Mouse (Mus musculus): Measurements from ENCODE around the gene Dpy19l3. TPM values are rescaled to one million over a fixed set of nuclear protein-coding genes. Genes with fewer than 3 reads are reported as not detected.

Gene Dpy19l3
- polyA plus RNA-seq, 1 experiment from 2014 or later = 40.8 TPM

- no peaks in the 10 kb centered on the region for H3K36me3 ChIP-seq
- WGBS = 72% methylated on average over 4 of the region's 4 CpGs
- H3K4me3 ChIP-seq = no peak overlapping the region
- H3K4me1 ChIP-seq = 0 out of 2 replicates have a peak, but pooled peaks cover 2% of the 10 kb centered on the region
- no peak overlapping the region for H3K9ac ChIP-seq
- no peak overlapping the region for H3K4me2 ChIP-seq (replicated peaks)
- no peak for ATAC-seq (ENCODE audit: low FRiP score)
- no peaks in the 10 kb centered on the region for H3K27me3 ChIP-seq
- H3K9me3 ChIP-seq (replicated peaks) = no peaks in the 10 kb centered on the region
- H3K27ac ChIP-seq = no peak overlapping the region
Measured at GRCm38 (mm10) chr7:35678976-35679375, 75.3 kb downstream of the Dpy19l3 start.

- no peak overlapping the region for H3K4me2 ChIP-seq (replicated peaks)
- H3K9me3 ChIP-seq (replicated peaks) = no peaks in the 10 kb centered on the region
Measured at GRCm38 (mm10) chr7:35668066-35669041, 85.9 kb downstream of the Dpy19l3 start.

GRCm38 (mm10) chr7:35663790-35664376 lies 90.4 kb downstream of the Dpy19l3 start:
- Histone ChIP-seq H3K36me3 (no peaks in the 10 kb centered on the region), H3K9ac (no peak overlapping the region), H3K27me3 (no peaks in the 10 kb centered on the region), H3K4me1 (peaks cover 23% of the 10 kb centered on the region), H3K4me3 (no peak overlapping the region), H3K9me3 (replicated peaks) (no peaks in the 10 kb centered on the region), H3K4me2 (replicated peaks) (no peak overlapping the region), H3K27ac (no peak overlapping the region)
- 45% methylated on average over 16 of the region's 16 CpGs for WGBS
- ATAC-seq (ENCODE audit: low FRiP score) = peak; percentile 27; the same call in 1 of the 2 replicates

More at GRCm38 (mm10) chr7:35668066-35669041, 85.9 kb downstream of the Dpy19l3 start:
- Histone ChIP-seq H3K27ac (peak overlapping the region; percentile 64), H3K4me1 (peaks cover 26% of the 10 kb centered on the region), H3K36me3 (no peaks in the 10 kb centered on the region), H3K4me3 (no peak overlapping the region), H3K27me3 (no peaks in the 10 kb centered on the region), H3K9ac (no peak overlapping the region)
- peak; percentile 81 for ATAC-seq (ENCODE audit: low FRiP score)
- WGBS = 31% methylated on average over 18 of the region's 18 CpGs

- Histone ChIP-seq H3K27me3 (no peaks in the 10 kb centered on the region), H3K4me3 (no peak overlapping the region), H3K9ac (no peak overlapping the region), H3K27ac (no peak overlapping the region), H3K4me1 (peaks cover 9% of the 10 kb centered on the region), H3K9me3 (replicated peaks) (no peaks in the 10 kb centered on the region), H3K36me3 (no peaks in the 10 kb centered on the region), H3K4me2 (replicated peaks) (no peak overlapping the region)
- ATAC-seq (ENCODE audit: low FRiP score) = no peak
- WGBS = 54% methylated on average over 3 of the region's 3 CpGs
Measured at GRCm38 (mm10) chr7:35659173-35659572, 95.1 kb downstream of the Dpy19l3 start.

GRCm38 (mm10) chr7:35657829-35658228 lies 96.4 kb downstream of the Dpy19l3 start:
- Histone ChIP-seq H3K27me3 (no peaks in the 10 kb centered on the region), H3K9ac (no peak overlapping the region), H3K9me3 (replicated peaks) (no peaks in the 10 kb centered on the region), H3K36me3 (no peaks in the 10 kb centered on the region), H3K4me1 (no peaks in the 10 kb centered on the region), H3K4me3 (no peak overlapping the region), H3K27ac (no peak overlapping the region), H3K4me2 (replicated peaks) (no peak overlapping the region)
- ATAC-seq (ENCODE audit: low FRiP score) = no peak
- WGBS = 37% methylated on average over 6 of the region's 6 CpGs

- Histone ChIP-seq H3K27ac (no peak overlapping the region), H3K36me3 (no peaks in the 10 kb centered on the region), H3K9me3 (replicated peaks) (no peaks in the 10 kb centered on the region), H3K4me3 (no peak overlapping the region), H3K9ac (no peak overlapping the region), H3K4me2 (replicated peaks) (no peak overlapping the region), H3K27me3 (no peaks in the 10 kb centered on the region), H3K4me1 (no peaks in the 10 kb centered on the region)
- WGBS = 80% methylated on average over 10 of the region's 10 CpGs
- no peak for ATAC-seq (ENCODE audit: low FRiP score)
Measured at GRCm38 (mm10) chr7:35651583-35652270, 102.5 kb downstream of the Dpy19l3 start.

GRCm38 (mm10) chr7:35650716-35651410 lies 103.4 kb downstream of the Dpy19l3 start:
- no peak overlapping the region for H3K4me3 ChIP-seq
- H3K27ac ChIP-seq = no peak overlapping the region
- H3K36me3 ChIP-seq = no peaks in the 10 kb centered on the region
- 80% methylated on average over 11 of the region's 11 CpGs for WGBS
- H3K4me2 ChIP-seq (replicated peaks) = no peak overlapping the region
- ATAC-seq (ENCODE audit: low FRiP score) = no peak
- H3K4me1 ChIP-seq = 0 out of 2 replicates have a peak, but pooled peaks cover 2% of the 10 kb centered on the region
- no peaks in the 10 kb centered on the region for H3K9me3 ChIP-seq (replicated peaks)
- H3K9ac ChIP-seq = no peak overlapping the region
- no peaks in the 10 kb centered on the region for H3K27me3 ChIP-seq

GRCm38 (mm10) chr7:35649071-35649470 lies 105.2 kb downstream of the Dpy19l3 start:
- Histone ChIP-seq H3K27me3 (no peaks in the 10 kb centered on the region), H3K4me1 (0 out of 2 replicates have a peak, but pooled peaks cover 2% of the 10 kb centered on the region), H3K9ac (no peak overlapping the region), H3K4me3 (no peak overlapping the region), H3K36me3 (peaks cover 11% of the 10 kb centered on the region), H3K4me2 (replicated peaks) (no peak overlapping the region), H3K27ac (no peak overlapping the region), H3K9me3 (replicated peaks) (no peaks in the 10 kb centered on the region)
- 30% methylated on average over 3 of the region's 3 CpGs for WGBS
- ATAC-seq (ENCODE audit: low FRiP score) = no peak

- Histone ChIP-seq H3K4me1 (0 out of 2 replicates have a peak, but pooled peaks cover 2% of the 10 kb centered on the region), H3K27ac (no peak overlapping the region), H3K9me3 (replicated peaks) (no peaks in the 10 kb centered on the region), H3K4me3 (no peak overlapping the region), H3K9ac (no peak overlapping the region), H3K27me3 (no peaks in the 10 kb centered on the region), H3K36me3 (peaks cover 16% of the 10 kb centered on the region), H3K4me2 (replicated peaks) (no peak overlapping the region)
- WGBS = 67% methylated on average over 9 of the region's 9 CpGs
- no peak for ATAC-seq (ENCODE audit: low FRiP score)
Measured at GRCm38 (mm10) chr7:35648239-35649069, 105.8 kb downstream of the Dpy19l3 start.

- Histone ChIP-seq H3K4me3 (peak within 1 kb of the TSS; percentile 96), H3K4me1 (0 out of 2 replicates have a peak, but pooled peaks cover 2% of the 10 kb centered on the region), H3K27me3 (no peaks in the 10 kb centered on the region), H3K4me2 (replicated peaks) (peak within 1 kb of the TSS; percentile 71), H3K27ac (peak within 1 kb of the TSS; percentile 81), H3K36me3 (peaks cover 29% of the 10 kb centered on the region), H3K9me3 (replicated peaks) (no peaks in the 10 kb centered on the region), H3K9ac (peak within 1 kb of the TSS; percentile 96)
- ATAC-seq (ENCODE audit: low FRiP score) = peak; percentile 92
- under 1% methylated on average over 62 of the region's 64 CpGs for WGBS
Measured at GRCm38 (mm10) chr7:35647101-35647698, 107.1 kb downstream of the Dpy19l3 start, which contains the start of gene Pdcd5. Gene Pdcd5, minus strand, starts transcription at chr7:35647521.
